Mouse (Mus musculus) limb, embryonic 12.5 days (tissue): Measurements from ENCODE around the gene Ano8. TPM values are rescaled to one million over a fixed set of nuclear protein-coding genes. Genes with fewer than 3 reads are reported as not detected.
"Not testable (repeated sequence)": the region's sequence is repeated elsewhere in the genome, so short reads cannot be mapped to it uniquely, and the experiment has no call there.

Experiments
- ATAC-seq: fragments of 200-750 bp; cut with Nextera tagmentation; 2 replicates; pipeline ENCODE4 v1.8.0; 2017; ENCODE audit warnings: low read depth, moderate TSS enrichment; ENCODE audit not compliant: insufficient number of reproducible peaks, insufficient read depth, low FRiP score, low TSS enrichment
- H3K27ac ChIP-seq: fragments of 300-500 bp; sonication (generic); 2 replicates; pipeline ENCODE4 v1.5.1; 2016; ENCODE audit warnings: mild to moderate bottlenecking, moderate library complexity
- H3K27me3 ChIP-seq: fragments of 300-500 bp; sonication (generic); 2 replicates; pipeline ENCODE4 v1.6.1; 2016; ENCODE audit warnings: mild to moderate bottlenecking, moderate library complexity
- H3K36me3 ChIP-seq: fragments of 300-500 bp; sonication (generic); 2 replicates; pipeline ENCODE4 v1.6.1; 2016; ENCODE audit warnings: mild to moderate bottlenecking, moderate library complexity
- H3K4me1 ChIP-seq: fragments of 300-500 bp; sonication (generic); replicated peaks from 2 replicates; pipeline ENCODE4 v1.6.1; 2016
- H3K4me2 ChIP-seq: fragments of 300-500 bp; sonication (generic); 2 replicates; pipeline ENCODE4 v1.6.1; 2016; ENCODE audit warnings: mild to moderate bottlenecking, moderate library complexity
- H3K4me3 ChIP-seq: fragments of 300-500 bp; sonication (generic); replicated peaks from 2 replicates; pipeline ENCODE4 v1.5.1; 2016; ENCODE audit warnings: mild to moderate bottlenecking
- H3K9ac ChIP-seq: fragments of 300-500 bp; sonication (generic); replicated peaks from 2 replicates; pipeline ENCODE4 v1.6.1; 2016; ENCODE audit warnings: mild to moderate bottlenecking, moderate library complexity
- H3K9me3 ChIP-seq: fragments of 300-500 bp; sonication (generic); 2 replicates; pipeline ENCODE4 v1.6.1; 2016; ENCODE audit warnings: mild to moderate bottlenecking, moderate library complexity
- WGBS: fragments of 180-500 bp; shearing (Covaris S2); methylation state at CpG from one replicate; pipeline ENCODE4 v1.1.7; 2016; 5-methylcytosine and 5-hydroxymethylcytosine counted together
- polyA plus RNA-seq: library from polyadenylated mRNA; unstranded; fragments of >200 nt; fragmentation: Nextera tagmentation; extraction: Ambion mirVana; gene quantifications from 2 replicates; pipeline ENCODE4 v1.2.1, GENCODE M21; 2016

Gene Ano8
- polyA plus RNA-seq, 1 experiment from 2014 or later: 6.8 TPM

- Histone ChIP-seq H3K4me1 (peaks cover 29% of the 10 kb centered on the region), H3K4me2 (no peak overlapping the region), H3K27ac (no peak overlapping the region), H3K9me3 (no peaks in the 10 kb centered on the region), H3K9ac (no peak overlapping the region), H3K36me3 (peaks cover 56% of the 10 kb centered on the region), H3K27me3 (no peaks in the 10 kb centered on the region), H3K4me3 (no peak overlapping the region)
- ATAC-seq: no peak
- WGBS: 93% methylated on average over 6 of the region's 6 CpGs
Observed at GRCm38 (mm10) chr8:71460716-71461115, 25.0 kb downstream of the Ano8 start.

GRCm38 (mm10) chr8:71457659-71458270, 28.0 kb downstream of the Ano8 start:
- Histone ChIP-seq H3K36me3 (peaks cover 56% of the 10 kb centered on the region), H3K27me3 (0 out of 2 replicates have a peak, but pooled peaks cover 3% of the 10 kb centered on the region), H3K4me1 (peaks cover 13% of the 10 kb centered on the region), H3K4me3 (no peak overlapping the region), H3K27ac (no peak overlapping the region), H3K9me3 (no peaks in the 10 kb centered on the region), H3K9ac (no peak overlapping the region), H3K4me2 (no peak overlapping the region)
- no peak; the same call in 1 of the 2 replicates for ATAC-seq
- 84% methylated on average over 20 of the region's 20 CpGs for WGBS

GRCm38 (mm10) chr8:71456906-71457305, 28.9 kb downstream of the Ano8 start:
- no peak overlapping the region for H3K9ac ChIP-seq
- no peak overlapping the region for H3K4me2 ChIP-seq
- no peaks in the 10 kb centered on the region for H3K9me3 ChIP-seq
- 41% methylated on average over 22 of the region's 22 CpGs for WGBS
- H3K36me3 ChIP-seq: peaks cover 54% of the 10 kb centered on the region
- no peak for ATAC-seq
- H3K4me1 ChIP-seq: peaks cover 13% of the 10 kb centered on the region
- no peak overlapping the region for H3K4me3 ChIP-seq
- no peak overlapping the region for H3K27ac ChIP-seq
- 0 out of 2 replicates have a peak, but pooled peaks cover 10% of the 10 kb centered on the region for H3K27me3 ChIP-seq

GRCm38 (mm10) chr8:71454668-71455067, 31.1 kb downstream of the Ano8 start:
- ATAC-seq: no peak
- 79% methylated on average over 8 of the region's 8 CpGs for WGBS
- H3K4me3 ChIP-seq: no peak overlapping the region
- H3K9ac ChIP-seq: no peak overlapping the region
- peaks cover 34% of the 10 kb centered on the region for H3K36me3 ChIP-seq
- H3K4me2 ChIP-seq: no peak overlapping the region
- no peaks in the 10 kb centered on the region for H3K9me3 ChIP-seq
- H3K4me1 ChIP-seq: peaks cover 13% of the 10 kb centered on the region
- H3K27me3 ChIP-seq: peaks cover 10% of the 10 kb centered on the region; the same call in 1 of the 2 replicates
- H3K27ac ChIP-seq: no peak overlapping the region

GRCm38 (mm10) chr8:71452669-71453068, 33.1 kb downstream of the Ano8 start:
- Histone ChIP-seq H3K27ac (no peak overlapping the region), H3K36me3 (peaks cover 14% of the 10 kb centered on the region), H3K4me3 (no peak overlapping the region), H3K9me3 (no peaks in the 10 kb centered on the region), H3K27me3 (peaks cover 10% of the 10 kb centered on the region; the same call in 1 of the 2 replicates), H3K4me1 (peaks cover 13% of the 10 kb centered on the region), H3K9ac (no peak overlapping the region), H3K4me2 (no peak overlapping the region)
- WGBS: 73% methylated on average over 2 of the region's 2 CpGs
- ATAC-seq: peak; percentile 7; the same call in 1 of the 2 replicates

- ATAC-seq: no peak
- H3K36me3 ChIP-seq: peaks cover 5% of the 10 kb centered on the region
- 27% methylated on average over 11 of the region's 11 CpGs for WGBS
- H3K9me3 ChIP-seq: no peaks in the 10 kb centered on the region
- no peak overlapping the region for H3K9ac ChIP-seq
- no peak overlapping the region for H3K4me2 ChIP-seq
- peaks cover 13% of the 10 kb centered on the region for H3K4me1 ChIP-seq
- no peak overlapping the region for H3K27ac ChIP-seq
- H3K27me3 ChIP-seq: peaks cover 10% of the 10 kb centered on the region; the same call in 1 of the 2 replicates
- H3K4me3 ChIP-seq: no peak overlapping the region
Observed at GRCm38 (mm10) chr8:71451777-71452176, 34.0 kb downstream of the Ano8 start.

GRCm38 (mm10) chr8:71451337-71451736, 34.4 kb downstream of the Ano8 start:
- no peak overlapping the region for H3K9ac ChIP-seq
- no peak overlapping the region for H3K27ac ChIP-seq
- peaks cover 13% of the 10 kb centered on the region for H3K4me1 ChIP-seq
- 63% methylated on average over 4 of the region's 4 CpGs for WGBS
- no peak overlapping the region for H3K4me3 ChIP-seq
- H3K36me3 ChIP-seq: peaks cover 2% of the 10 kb centered on the region; the same call in 1 of the 2 replicates
- no peak overlapping the region for H3K4me2 ChIP-seq
- H3K9me3 ChIP-seq: no peaks in the 10 kb centered on the region
- peaks cover 10% of the 10 kb centered on the region; the same call in 1 of the 2 replicates for H3K27me3 ChIP-seq
- no peak for ATAC-seq

- Histone ChIP-seq H3K4me1 (peaks cover 3% of the 10 kb centered on the region; the same call in 1 of the 2 replicates), H3K27me3 (peaks cover 5% of the 10 kb centered on the region), H3K9me3 (no peaks in the 10 kb centered on the region), H3K4me2 (no peak overlapping the region), H3K9ac (no peak overlapping the region), H3K4me3 (no peak overlapping the region), H3K27ac (no peak overlapping the region), H3K36me3 (no peaks in the 10 kb centered on the region)
- ATAC-seq: no peak
- WGBS: 65% methylated on average over 7 of the region's 7 CpGs
Observed at GRCm38 (mm10) chr8:71445096-71445495, 40.7 kb downstream of the Ano8 start.

- no peaks in the 10 kb centered on the region for H3K36me3 ChIP-seq
- H3K9me3 ChIP-seq: no peaks in the 10 kb centered on the region
- H3K4me3 ChIP-seq: no peak overlapping the region
- no peak overlapping the region for H3K9ac ChIP-seq
- H3K27ac ChIP-seq: no peak overlapping the region
- no peak overlapping the region for H3K4me2 ChIP-seq
- 0% methylated on average over 7 of the region's 7 CpGs for WGBS
- peaks cover 5% of the 10 kb centered on the region for H3K27me3 ChIP-seq
- no peak for ATAC-seq
- H3K4me1 ChIP-seq: peaks cover 3% of the 10 kb centered on the region; the same call in 1 of the 2 replicates
Observed at GRCm38 (mm10) chr8:71441404-71441803, 44.4 kb downstream of the Ano8 start.

GRCm38 (mm10) chr8:71437041-71437440, 48.7 kb downstream of the Ano8 start:
- no peak overlapping the region for H3K9ac ChIP-seq
- no peaks in the 10 kb centered on the region for H3K9me3 ChIP-seq
- H3K27me3 ChIP-seq: peaks cover 3% of the 10 kb centered on the region
- no peak for ATAC-seq
- no peak overlapping the region for H3K27ac ChIP-seq
- peaks cover 2% of the 10 kb centered on the region; the same call in 1 of the 2 replicates for H3K4me1 ChIP-seq
- H3K4me3 ChIP-seq: no peak overlapping the region
- no peaks in the 10 kb centered on the region for H3K36me3 ChIP-seq
- WGBS: 45% methylated on average over 3 of the region's 3 CpGs
- H3K4me2 ChIP-seq: no peak overlapping the region

GRCm38 (mm10) chr8:71432935-71433334, 52.8 kb downstream of the Ano8 start:
- 91% methylated on average over 1 of the region's 1 CpGs for WGBS
- H3K36me3 ChIP-seq, H3K9ac ChIP-seq, H3K27me3 ChIP-seq, H3K4me3 ChIP-seq, H3K27ac ChIP-seq, H3K9me3 ChIP-seq, H3K4me1 ChIP-seq, H3K4me2 ChIP-seq, ATAC-seq: not testable (repeated sequence)
